Mouse (Mus musculus) limb, embryonic 14.5 days (tissue): ENCODE data around the gene Otud7a. TPM values are rescaled to one million over a fixed set of nuclear protein-coding genes. Genes with fewer than 3 reads are reported as not detected.

ENCODE experiments used
- ATAC-seq: fragments of 200-750 bp; cut with Nextera tagmentation; 2 replicates; pipeline ENCODE4 v1.8.0; 2017; ENCODE audit warnings: low read depth, moderate number of reproducible peaks, moderate TSS enrichment; ENCODE audit not compliant: low FRiP score
- DNase-seq: peaks from one replicate; pipeline ENCODE4 v3.0.0-alpha.2; 2015; ENCODE audit warnings: low spot score
- H3K27ac ChIP-seq: fragments of 300-500 bp; sonication (generic); replicated peaks from 2 replicates; pipeline ENCODE4 v1.5.1; 2014; ENCODE audit warnings: low read depth, mild to moderate bottlenecking, low read length, moderate library complexity, mixed read lengths
- H3K27me3 ChIP-seq: fragments of 300-500 bp; sonication (generic); 2 replicates; pipeline ENCODE4 v1.6.1; 2014; ENCODE audit warnings: low read length, mixed read lengths; ENCODE audit not compliant: control insufficient read depth, insufficient read depth
- H3K36me3 ChIP-seq: fragments of 300-500 bp; sonication (generic); 2 replicates; pipeline ENCODE4 v1.6.1; 2014; ENCODE audit warnings: mild to moderate bottlenecking, low read length, moderate library complexity, mixed read lengths; ENCODE audit not compliant: control insufficient read depth, insufficient read depth
- H3K4me1 ChIP-seq: fragments of 300-500 bp; sonication (generic); 2 replicates; pipeline ENCODE4 v1.6.1; 2014; ENCODE audit warnings: antibody characterized with exemption, low read length, mixed read lengths; ENCODE audit not compliant: control insufficient read depth, insufficient read depth
- H3K4me2 ChIP-seq: fragments of 300-500 bp; sonication (generic); replicated peaks from 2 replicates; pipeline ENCODE4 v1.6.1; 2014; ENCODE audit warnings: low read depth, mild to moderate bottlenecking, low read length, moderate library complexity; ENCODE audit not compliant: severe bottlenecking
- H3K4me3 ChIP-seq: fragments of 300-500 bp; sonication (generic); replicated peaks from 2 replicates; pipeline ENCODE4 v1.5.1; 2014; ENCODE audit warnings: low read length
- H3K9ac ChIP-seq: fragments of 300-500 bp; sonication (generic); 2 replicates; pipeline ENCODE4 v1.6.1; 2014; ENCODE audit warnings: mild to moderate bottlenecking, low read depth, low read length, moderate library complexity; ENCODE audit not compliant: severe bottlenecking
- H3K9me3 ChIP-seq: fragments of 300-500 bp; sonication (generic); 2 replicates; pipeline ENCODE4 v1.6.1; 2016; ENCODE audit warnings: low read length; ENCODE audit not compliant: control insufficient read depth
- POLR2A ChIP-seq: fragments of 200-500 bp; IDR thresholded peaks from 2 replicates; pipeline ENCODE4 v1.8.0; 2012; ENCODE audit warnings: inconsistent platforms, mild to moderate bottlenecking, moderate library complexity, borderline replicate concordance; ENCODE audit not compliant: insufficient read depth, insufficient read length; ENCODE audit errors: extremely low read depth
- WGBS: fragments of 180-500 bp; shearing (Covaris S2); extraction: QIAGEN DNeasy Blood & Tissue Kit; methylation state at CpG from one replicate; pipeline ENCODE4 v1.1.7; 2014; 5-methylcytosine and 5-hydroxymethylcytosine counted together
- polyA plus RNA-seq, 2 experiments: library from polyadenylated mRNA; depleted of rRNA in 1 of 2; stranded (reverse) in 1 of 2; unstranded in 1 of 2; fragments of >200 nt; fragmentation: Nextera tagmentation in 1 of 2; extraction: Ambion mirVana in 1 of 2; gene quantifications; 2 replicates each; pipeline versions ENCODE4 v1.2.1 to v1.2.3; 2012 to 2014

Gene Otud7a
- polyA plus RNA-seq (2012; rRNA removed), result 1.1 and 2.2 TPM in 2 replicates
- 0.28 and 0.47 TPM in 2 replicates for polyA plus RNA-seq (2014; fragmentation: Nextera tagmentation; extraction: Ambion mirVana)

GRCm38 (mm10) chr7:63444484-63445345 is at the start of gene Otud7a:
Otud7a (plus strand) TSS chr7:63444751.
- H3K27me3 ChIP-seq, result peaks cover 23% of the 10 kb centered on the region
- peak within 1 kb of the TSS; percentile 47 for H3K4me3 ChIP-seq
- H3K9me3 ChIP-seq, result no peaks in the 10 kb centered on the region
- H3K4me1 ChIP-seq, result 0 out of 2 replicates have a peak, but pooled peaks cover 3% of the 10 kb centered on the region
- TF ChIP-seq POLR2A, result no peak
- no peaks in the 10 kb centered on the region for H3K36me3 ChIP-seq
- no peak within 1 kb of the TSS for H3K27ac ChIP-seq
- H3K9ac ChIP-seq, result peak within 1 kb of the TSS; percentile 46
- peak; percentile 43 for DNase-seq
- H3K4me2 ChIP-seq, result peak within 1 kb of the TSS; percentile 83
- peak; percentile 91 for ATAC-seq
- under 1% methylated on average over 45 of the region's 123 CpGs for WGBS

DNA sequence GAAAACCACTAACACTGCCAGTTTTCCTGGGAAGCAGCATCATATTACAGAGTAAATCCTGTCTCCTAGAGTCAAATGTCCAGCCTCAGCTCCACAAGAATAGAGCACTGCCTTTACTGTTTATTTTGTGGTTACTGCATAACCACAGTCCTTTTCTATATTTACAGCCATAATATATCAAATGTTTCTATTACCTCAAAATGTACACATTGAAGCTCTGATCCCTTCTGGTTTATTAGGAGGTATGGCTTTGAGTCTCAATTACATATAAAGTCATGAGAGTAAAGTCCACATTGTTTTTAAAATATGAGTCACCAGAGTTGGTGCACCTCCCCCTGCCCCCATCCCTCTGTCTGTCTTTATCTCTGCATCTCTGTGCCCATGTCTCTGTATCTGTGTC is 38.6 kb upstream of the Otud7a start:
- DNase-seq, result peak; percentile 9
- H3K27me3 ChIP-seq, result no peaks in the 10 kb centered on the region

GRCm38 (mm10) chr7:63445346-63445700 is 772 bp downstream of the Otud7a start:
- WGBS, result 28% methylated on average over 10 of the region's 10 CpGs
- peaks cover 23% of the 10 kb centered on the region for H3K27me3 ChIP-seq
- 0 out of 2 replicates have a peak, but pooled peaks cover 3% of the 10 kb centered on the region for H3K4me1 ChIP-seq
- no peak for ATAC-seq
- H3K27ac ChIP-seq, result no peak overlapping the region
- peak overlapping the region; percentile 47 for H3K4me3 ChIP-seq
- no peak overlapping the region for H3K9ac ChIP-seq
- peak overlapping the region; percentile 83 for H3K4me2 ChIP-seq
- no peak for TF ChIP-seq POLR2A
- no peak for DNase-seq
- H3K9me3 ChIP-seq, result no peaks in the 10 kb centered on the region
- no peaks in the 10 kb centered on the region for H3K36me3 ChIP-seq

More for the DNA sequence above, 38.6 kb upstream of the Otud7a start:
- no peak overlapping the region for H3K4me2 ChIP-seq
- no peak overlapping the region for H3K27ac ChIP-seq
- H3K4me1 ChIP-seq, result no peaks in the 10 kb centered on the region
- H3K4me3 ChIP-seq, result no peak overlapping the region
- no peaks in the 10 kb centered on the region for H3K9me3 ChIP-seq
- H3K9ac ChIP-seq, result no peak overlapping the region
- TF ChIP-seq POLR2A, result no peak
- no peaks in the 10 kb centered on the region for H3K36me3 ChIP-seq
- no peak for ATAC-seq

GRCm38 (mm10) chr7:63446951-63447350 is 2.4 kb downstream of the Otud7a start:
- H3K4me1 ChIP-seq, result 0 out of 2 replicates have a peak, but pooled peaks cover 3% of the 10 kb centered on the region
- no peak for TF ChIP-seq POLR2A
- DNase-seq (no peak), ATAC-seq (no peak)
- no peak overlapping the region for H3K4me2 ChIP-seq
- H3K36me3 ChIP-seq, result no peaks in the 10 kb centered on the region
- H3K9ac ChIP-seq, result no peak overlapping the region
- no peaks in the 10 kb centered on the region for H3K9me3 ChIP-seq
- H3K27me3 ChIP-seq, result peaks cover 23% of the 10 kb centered on the region
- H3K4me3 ChIP-seq, result no peak overlapping the region
- no peak overlapping the region for H3K27ac ChIP-seq
- 31% methylated on average over 1 of the region's 1 CpGs for WGBS

GRCm38 (mm10) chr7:63455228-63455627 is 10.7 kb downstream of the Otud7a start:
- H3K9ac ChIP-seq, result no peak overlapping the region
- no peak overlapping the region for H3K4me2 ChIP-seq
- no peak overlapping the region for H3K27ac ChIP-seq
- no peaks in the 10 kb centered on the region for H3K36me3 ChIP-seq
- DNase-seq (no peak), ATAC-seq (no peak)
- TF ChIP-seq POLR2A, result no peak
- WGBS, result 85% methylated on average over 3 of the region's 3 CpGs
- H3K27me3 ChIP-seq, result no peaks in the 10 kb centered on the region
- H3K4me3 ChIP-seq, result no peak overlapping the region
- no peaks in the 10 kb centered on the region for H3K9me3 ChIP-seq
- H3K4me1 ChIP-seq, result no peaks in the 10 kb centered on the region
